Mouse (Mus musculus) kidney, adult 2 months (tissue): ENCODE data around the gene Rab3ip.

Source experiments
- CTCF ChIP-seq: fragments of 200-500 bp; conservative IDR thresholded peaks from 2 replicates; pipeline ENCODE4 v1.5.1; 2011; ENCODE audit warnings: low read depth, mild to moderate bottlenecking, control low read depth, low read length, moderate library complexity, mixed read lengths; ENCODE audit not compliant: insufficient read depth, insufficient read length
- POLR2A ChIP-seq: fragments of 200-500 bp; IDR thresholded peaks from one replicate; pipeline ENCODE4 v1.6.1; 2011; ENCODE audit warnings: low read depth, low read length, control low read depth

DNA sequence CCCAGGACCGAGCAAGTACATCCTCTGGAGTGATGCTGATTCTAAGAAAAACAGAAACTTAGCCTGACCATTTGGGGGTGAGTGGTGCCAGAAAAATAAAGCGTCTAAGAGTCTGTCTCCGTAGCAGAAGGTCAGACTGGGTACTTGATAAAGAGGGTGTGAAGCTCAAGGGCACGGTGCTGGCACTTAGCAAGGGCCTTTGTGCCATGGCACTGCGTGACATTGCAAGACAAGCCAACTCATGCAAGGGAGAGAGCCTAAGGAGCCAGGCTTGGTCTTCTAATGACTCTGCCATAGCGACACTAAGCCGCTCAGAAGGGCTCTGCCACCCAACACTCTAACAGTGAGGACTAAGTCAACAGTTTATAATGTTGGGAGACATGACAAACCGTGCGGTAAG lies 28.3 kb upstream of the Rab3ip start:
- TF ChIP-seq POLR2A (no peak), CTCF (no peak)
